Mouse (Mus musculus): Measurements from ENCODE around the gene Gzmm. TPM values are rescaled to one million over a fixed set of nuclear protein-coding genes. Genes with fewer than 3 reads are reported as not detected.

Gene Gzmm
- total RNA-seq, 2 experiments from 2014 or later = 1.2 to 1.5 TPM

DNA sequence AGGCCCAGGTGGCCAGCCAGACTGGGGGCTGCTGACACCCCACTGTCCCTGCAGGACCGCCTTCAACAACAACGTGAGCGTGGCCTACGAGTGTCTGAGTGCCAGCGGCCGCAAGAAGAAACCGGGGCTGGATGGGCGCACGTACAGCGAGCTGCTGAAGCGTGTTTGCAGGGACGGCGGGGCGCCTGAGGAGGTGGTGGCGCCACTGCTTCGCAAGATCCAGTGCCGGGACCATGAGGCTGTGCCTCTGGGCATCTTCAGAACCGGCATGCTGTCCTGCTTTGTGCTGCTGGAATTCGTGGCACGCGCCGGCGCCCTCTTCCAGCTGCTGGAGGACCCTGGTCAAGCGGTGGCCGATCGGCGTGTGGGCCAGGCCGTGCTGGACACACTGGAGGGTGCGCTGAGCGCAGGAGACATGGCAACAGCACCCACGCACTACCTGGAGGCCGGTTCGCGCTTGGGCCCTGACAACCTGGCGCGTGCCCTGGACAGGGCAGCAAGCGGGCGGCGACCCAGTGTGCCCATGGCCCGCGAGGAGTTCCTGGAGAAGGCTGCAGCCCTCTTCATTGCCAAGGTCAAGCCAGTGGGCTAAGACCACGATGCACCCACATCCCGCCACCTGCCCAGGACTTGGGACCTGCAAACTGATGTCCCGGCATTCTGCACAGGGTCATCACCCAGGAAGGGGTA lies 13.3 kb upstream of the Gzmm start:
- intact Hi-C loops (cut with DNase I) = no loop called here
- DNase-seq (ENCODE audit: extremely low spot score in 1 of 2, low spot score in 2 of 2) = no peak

DNA sequence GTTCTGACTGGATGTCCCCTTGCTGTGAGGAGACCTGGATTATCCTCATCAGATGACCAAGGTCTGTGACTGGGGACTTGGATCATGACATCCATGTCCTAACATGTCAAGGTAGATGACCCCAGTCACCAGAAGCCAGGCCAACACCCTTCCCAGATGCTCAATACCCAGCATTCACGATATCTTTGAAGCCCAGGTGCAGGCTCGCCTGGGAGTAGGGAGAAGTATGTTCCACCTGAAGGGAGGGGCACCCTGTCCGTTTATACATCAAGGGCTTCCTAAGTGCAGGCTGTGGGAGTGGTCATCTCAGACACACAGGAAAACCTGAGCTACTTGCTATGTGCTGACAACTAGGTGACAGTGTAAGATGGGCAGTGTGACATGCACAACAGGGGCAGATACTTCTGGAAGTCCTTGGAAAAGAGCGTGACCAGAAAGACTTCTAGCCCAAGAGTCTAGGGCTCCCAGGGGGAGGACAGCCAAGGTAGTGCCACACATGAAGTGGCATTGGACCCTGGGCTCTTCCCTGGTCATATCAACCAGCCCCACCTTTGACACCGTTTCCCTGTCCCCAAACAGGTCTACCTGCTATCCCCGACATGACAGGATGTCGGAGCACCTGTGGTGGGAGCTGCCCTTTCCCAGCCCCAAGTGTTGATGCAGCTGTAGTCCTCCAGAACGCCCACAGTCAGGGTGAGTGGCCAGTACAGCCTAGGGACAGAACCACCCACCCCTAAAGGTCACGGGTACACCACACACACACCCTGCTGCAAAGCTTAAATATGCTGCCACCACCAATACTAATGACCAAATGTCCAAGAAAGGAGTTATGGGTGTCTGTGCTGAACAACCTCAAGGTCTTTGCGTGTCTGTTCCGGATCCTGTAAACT lies 8.0 kb upstream of the Gzmm start:
- peak in 1 of 2 experiments; percentile 50 for DNase-seq (ENCODE audit: extremely low spot score in 1 of 2, low spot score in 2 of 2)
- intact Hi-C loops (cut with DNase I) = no loop called here

DNA sequence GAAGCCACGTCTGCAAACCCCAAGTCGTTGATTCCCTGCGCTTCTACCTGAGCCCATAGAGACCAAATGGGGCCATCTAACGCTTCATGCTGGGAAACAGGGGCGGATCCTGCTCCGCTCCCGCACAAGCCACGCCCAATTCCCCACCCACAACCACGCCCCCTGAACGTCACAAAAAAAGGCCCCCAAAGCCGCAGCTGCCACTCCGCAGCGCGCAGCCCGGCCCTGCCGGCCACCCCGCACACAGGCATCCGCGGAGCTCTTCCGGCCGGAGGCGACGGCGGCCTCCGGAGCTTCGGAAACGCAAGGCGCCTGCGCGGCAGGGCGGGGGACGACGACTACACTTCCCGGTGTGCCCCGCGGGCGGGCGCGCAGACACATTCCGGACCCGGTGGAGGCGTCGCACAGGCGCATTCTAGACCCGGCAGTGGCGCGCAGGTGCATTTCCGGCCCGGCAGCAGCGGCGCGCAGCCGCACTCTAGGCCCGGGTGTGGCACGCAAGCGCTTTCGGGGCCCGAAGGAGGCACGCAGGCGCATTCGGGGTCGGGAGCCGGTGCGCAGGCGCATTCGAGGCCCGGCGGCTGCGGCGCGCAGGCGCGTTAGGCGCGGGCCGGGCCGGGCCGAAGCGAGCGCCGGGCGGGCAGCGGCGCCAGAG lies 7.1 kb upstream of the Gzmm start, which contains the start of gene Cdc34:
TSS of gene Cdc34 (plus strand) at position 605 of the 655 bp plus-strand sequence.
- intact Hi-C loops (cut with DNase I) = no loop called here
- DNase-seq (ENCODE audit: extremely low spot score in 1 of 2, low spot score in 2 of 2) = peak; percentile 99 to 100

DNA sequence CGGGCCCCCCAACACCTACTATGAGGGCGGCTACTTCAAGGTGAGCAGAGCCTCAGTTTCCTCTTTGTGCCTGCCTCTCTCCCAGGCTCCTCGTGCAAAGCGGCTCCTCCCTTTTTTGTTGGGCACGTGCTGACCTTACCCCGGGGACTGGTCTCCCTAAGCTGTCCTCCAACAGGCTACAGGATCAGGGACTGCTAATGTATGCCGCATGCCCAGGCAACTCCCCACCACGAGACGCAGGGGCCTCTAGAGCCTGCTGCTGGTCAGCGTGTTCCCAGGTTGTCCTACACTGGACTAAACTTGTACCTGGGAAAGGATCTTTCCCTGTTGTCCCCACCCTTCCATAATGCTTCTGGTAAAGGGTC lies 6.3 kb upstream of the Gzmm start:
- peak in 1 of 2 experiments; percentile 50 for DNase-seq (ENCODE audit: extremely low spot score in 1 of 2, low spot score in 2 of 2)
- intact Hi-C loops (cut with DNase I) = no loop called here

DNA sequence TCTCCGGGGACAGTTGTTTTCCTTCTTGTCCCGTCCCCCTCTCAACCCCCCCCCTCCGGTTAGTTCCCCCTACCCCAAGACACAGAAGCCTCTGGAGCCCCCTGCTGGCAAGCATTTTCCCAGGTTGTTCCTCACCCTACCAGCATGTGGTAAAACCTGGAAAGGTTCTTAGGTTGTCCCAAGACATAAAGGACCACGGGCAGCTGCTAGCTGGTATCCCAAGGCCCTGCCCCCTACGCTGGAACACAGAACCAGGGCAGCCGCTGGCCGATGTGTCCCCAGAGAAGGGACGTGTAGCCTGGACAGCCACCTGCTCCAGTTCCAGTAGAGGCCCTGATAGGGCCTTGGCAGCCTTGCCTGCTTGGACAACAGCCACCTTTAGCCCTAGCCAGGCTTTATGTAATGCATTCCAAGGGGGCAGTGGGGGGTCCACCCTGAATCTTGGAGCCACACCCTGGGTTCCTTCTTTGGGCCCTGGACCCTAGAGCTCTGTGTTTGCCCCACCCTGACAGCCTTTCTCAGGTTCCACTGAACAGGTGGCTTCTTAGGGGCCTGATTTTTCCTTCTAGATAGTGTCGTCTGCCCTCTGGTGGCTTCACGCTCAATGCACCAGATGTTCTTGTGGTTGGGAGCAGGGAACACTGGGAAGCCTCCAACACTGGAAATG lies 5.8 kb upstream of the Gzmm start:
- DNase-seq (ENCODE audit: extremely low spot score in 1 of 2, low spot score in 2 of 2) = peak in 1 of 2 experiments; percentile 81
- intact Hi-C loops (cut with DNase I) = no loop called here

DNA sequence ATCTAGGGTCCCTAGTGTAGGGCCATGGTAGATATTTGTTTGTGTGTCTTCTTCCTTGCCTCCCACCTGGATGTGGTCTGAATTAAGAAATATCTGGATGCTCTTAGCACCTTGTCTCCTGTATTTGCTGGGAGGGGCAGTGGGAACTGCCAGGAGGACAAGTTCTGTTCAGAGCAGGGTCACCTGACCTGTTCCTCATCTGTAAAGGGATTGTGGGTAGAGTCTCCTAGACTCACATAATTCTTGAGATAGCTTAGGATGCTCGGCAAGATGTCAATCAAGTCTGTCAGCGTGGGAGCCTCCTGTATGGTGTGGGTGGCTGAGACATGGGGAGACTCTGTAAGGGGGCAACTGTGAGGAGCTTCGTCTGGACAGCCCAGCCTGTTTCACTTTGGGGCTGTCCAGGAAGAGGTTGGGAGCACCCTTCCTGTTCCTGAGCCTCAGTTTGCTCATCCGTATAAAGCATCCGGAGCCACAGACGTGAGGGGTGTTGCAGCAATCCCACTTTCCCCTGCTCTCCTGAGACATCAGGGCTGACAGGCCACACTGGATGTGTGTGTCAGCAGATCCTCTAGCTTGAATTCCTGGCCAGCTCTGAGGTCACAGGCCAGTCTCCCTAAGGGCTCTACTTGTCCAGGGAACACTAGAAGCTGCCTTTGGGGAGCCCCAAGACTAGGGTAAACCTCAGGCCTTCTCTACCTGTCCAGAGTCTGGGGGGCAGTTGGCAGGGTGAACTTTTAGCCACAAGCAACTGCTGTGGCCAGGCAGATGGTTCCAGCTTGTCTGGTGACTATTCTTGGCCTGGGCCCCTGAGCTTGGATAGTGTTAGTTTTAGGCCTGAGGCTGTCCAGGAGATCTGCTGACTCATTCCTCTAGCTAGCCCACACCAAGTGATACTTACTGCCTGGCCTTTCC lies 4.8 kb upstream of the Gzmm start:
- intact Hi-C loops (cut with DNase I) = no loop called here
- DNase-seq (ENCODE audit: extremely low spot score in 1 of 2, low spot score in 2 of 2) = peak in 1 of 2 experiments; percentile 26

DNA sequence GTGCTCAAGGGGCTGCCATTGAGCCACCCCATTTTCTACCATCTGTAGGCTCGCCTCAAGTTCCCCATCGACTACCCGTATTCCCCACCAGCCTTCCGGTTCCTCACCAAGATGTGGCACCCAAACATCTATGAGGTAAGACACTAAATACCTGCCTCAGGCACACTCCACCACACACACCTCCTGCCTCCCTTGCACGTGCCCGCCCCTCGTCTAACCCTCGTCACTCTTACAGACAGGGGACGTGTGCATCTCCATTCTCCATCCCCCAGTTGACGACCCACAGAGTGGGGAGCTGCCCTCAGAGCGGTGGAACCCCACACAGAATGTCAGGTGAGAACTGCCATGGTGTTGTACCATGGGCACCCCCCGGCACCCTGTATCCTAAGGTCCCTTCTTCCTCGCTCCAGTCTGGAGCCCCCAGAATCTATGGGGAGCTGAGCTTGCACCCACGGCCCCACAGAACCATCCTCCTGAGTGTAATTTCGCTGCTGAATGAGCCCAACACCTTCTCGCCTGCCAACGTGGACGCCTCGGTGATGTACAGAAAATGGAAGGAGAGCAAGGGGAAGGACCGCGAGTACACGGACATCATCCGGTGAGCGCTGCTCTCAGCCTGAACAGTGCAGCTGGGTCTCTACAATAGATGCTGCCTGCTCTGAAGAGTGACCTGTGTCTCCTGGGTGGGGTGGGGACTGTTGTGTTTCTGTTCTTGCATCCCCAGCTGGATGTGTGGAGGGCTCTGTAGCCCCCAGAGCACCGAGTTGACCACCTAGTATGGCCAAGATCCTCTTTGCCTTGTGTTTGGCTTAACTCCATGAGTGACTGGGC lies 3.8 kb upstream of the Gzmm start:
- peak in 1 of 2 experiments; percentile 25 for DNase-seq (ENCODE audit: extremely low spot score in 1 of 2, low spot score in 2 of 2)
- intact Hi-C loops (cut with DNase I) = no loop called here

DNA sequence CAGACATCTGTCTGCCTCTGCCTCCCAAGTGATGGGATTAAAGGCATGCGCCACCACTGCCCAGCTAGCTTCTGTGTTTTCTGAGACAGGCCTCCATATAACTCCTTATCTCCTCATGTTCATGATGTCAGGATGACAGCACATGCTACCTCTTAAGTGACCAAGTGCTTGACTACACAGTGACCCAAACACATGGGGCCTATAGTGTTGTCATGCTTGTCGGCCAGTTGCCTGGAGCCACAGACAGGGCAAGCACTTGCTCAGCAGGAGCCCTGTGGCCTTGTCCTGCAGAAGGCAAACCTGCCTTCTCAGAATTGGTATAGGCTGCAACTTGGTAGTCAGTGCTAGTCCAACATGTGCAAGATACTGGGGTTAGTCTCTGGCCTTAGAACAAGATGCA lies 2.6 kb upstream of the Gzmm start:
- no peak for DNase-seq (ENCODE audit: extremely low spot score in 1 of 2, low spot score in 2 of 2)
- intact Hi-C loops (cut with DNase I) = no loop called here

DNA sequence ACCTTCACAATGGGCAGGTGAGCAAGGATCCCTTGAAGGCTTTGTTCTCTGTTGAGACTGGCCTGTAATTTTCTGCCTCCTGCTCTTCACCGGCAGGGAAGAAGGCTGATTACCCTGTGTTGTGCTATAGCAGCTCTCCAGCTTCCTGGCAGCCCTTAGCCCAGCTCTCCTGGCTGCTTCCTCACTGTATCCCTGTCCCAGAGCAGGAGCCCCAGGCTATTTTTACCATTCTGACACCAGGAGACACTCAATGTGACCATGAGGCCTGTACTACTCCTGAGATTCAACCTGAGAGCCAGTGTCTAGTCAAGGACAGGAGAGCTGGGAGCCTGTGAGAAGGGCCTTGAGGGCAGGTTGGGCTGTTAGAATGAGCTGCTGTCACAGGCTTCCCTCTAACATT lies 2.1 kb upstream of the Gzmm start:
- intact Hi-C loops (cut with DNase I) = no loop called here
- DNase-seq (ENCODE audit: extremely low spot score in 1 of 2, low spot score in 2 of 2) = no peak

DNA sequence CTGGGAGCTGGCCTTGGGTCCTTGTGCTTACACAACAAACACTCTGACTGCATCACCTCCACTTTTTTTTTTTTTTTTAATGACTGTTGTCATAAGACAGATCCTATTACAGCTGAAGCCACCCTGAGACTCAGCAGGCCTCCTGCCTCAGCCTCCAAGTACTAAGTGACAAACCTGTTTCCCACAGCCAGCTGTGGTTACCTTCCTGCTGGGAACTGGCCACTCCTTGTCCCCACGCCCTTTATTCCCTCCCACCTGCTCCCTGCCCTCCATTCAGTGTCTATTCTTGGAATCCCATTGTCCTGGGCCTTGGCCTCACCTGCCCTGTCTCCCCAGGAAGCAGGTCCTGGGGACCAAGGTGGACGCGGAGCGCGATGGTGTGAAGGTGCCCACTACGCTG lies 1.3 kb upstream of the Gzmm start:
- no peak for DNase-seq (ENCODE audit: extremely low spot score in 1 of 2, low spot score in 2 of 2)
- intact Hi-C loops (cut with DNase I) = no loop called here

DNA sequence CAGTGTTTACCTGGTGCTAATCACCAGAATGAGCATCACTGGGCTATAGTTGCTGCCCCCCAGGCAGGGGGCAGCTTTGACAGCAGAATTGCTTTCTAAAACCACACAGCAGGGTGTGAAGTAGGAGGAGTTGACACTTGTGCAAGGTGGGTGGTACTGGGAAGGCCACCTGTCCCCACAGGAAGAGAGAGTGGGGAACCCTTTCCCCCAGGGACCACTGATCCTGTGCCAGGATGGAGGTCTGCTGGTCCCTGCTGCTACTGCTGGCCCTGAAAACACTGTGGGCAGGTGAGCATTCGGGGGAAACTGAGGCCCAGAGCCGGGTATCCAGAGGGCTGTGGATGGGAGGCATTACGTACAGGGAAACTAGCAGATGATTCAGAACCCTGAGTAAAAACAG lies 358 bp downstream of the Gzmm start:
- DNase-seq (ENCODE audit: extremely low spot score in 1 of 2, low spot score in 2 of 2) = peak in 1 of 2 experiments; percentile 34
- intact Hi-C loops (cut with DNase I) = no loop called here

DNA sequence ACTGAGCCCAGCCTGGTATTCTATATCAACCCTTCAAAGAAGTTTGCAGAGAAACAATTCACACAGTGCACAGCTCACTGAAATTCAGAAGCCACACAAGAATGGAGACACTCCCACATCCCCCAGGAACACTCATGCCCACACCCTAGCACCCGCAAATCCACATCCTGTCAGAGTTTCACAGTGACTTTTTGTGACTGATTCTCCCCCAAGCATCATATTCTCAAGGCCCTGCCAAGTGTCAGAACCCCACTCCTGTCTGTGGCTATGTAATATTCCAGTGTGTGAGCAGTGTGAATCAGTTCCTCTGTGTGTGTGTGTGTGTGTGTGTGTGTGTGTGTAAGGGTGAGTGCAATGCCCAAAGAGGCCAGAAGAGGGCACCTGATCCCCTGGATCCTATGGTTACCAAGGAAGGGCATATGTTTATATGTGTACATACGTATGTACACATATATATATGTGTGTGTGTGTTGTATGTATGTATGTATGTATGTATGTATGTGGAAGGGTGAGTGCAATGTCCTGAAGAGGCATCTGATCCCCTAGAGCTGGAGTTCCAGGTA lies 3.2 kb downstream of the Gzmm start:
- intact Hi-C loops (cut with DNase I) = no loop called here
- no peak for DNase-seq (ENCODE audit: extremely low spot score in 1 of 2, low spot score in 2 of 2)

DNA sequence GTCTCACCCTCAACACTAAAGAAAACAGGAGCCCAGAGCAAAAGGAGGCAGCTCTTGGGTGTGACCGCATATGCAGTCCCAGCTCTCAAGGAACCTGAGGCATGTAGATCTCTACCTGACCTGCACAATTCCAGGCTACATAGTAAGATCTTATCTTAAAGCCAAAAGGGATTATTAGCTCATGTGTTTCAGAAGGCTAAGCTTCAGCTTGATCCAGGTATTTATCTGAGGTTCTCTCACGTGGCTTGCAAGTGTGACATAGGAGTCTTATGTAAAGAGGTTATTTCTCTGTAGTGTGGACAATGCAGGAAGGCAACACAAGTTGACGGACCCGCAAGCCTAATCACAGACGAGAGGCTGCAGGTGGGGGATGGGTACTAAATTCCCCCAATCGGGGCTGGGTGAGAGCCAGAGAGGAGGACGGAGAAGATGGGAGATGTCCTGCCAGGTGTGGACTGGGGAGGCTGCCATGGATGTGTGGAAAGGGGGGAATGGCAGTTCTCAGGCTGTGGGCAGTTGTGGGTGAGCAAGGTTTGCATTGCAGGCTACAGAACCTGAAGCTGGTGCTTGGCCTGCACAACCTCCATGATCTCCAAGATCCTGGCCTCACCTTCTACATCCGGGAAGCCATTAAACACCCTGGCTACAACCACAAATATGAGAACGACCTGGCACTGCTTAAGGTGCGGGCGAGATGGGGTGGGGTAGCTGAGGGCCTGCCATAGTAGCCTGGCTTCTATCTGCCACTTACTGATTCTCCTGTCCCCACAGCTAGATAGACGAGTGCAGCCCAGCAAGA lies 5.0 kb downstream of the Gzmm start:
- intact Hi-C loops (cut with DNase I) = no loop called here
- peak in 1 of 2 experiments; percentile 40 for DNase-seq (ENCODE audit: extremely low spot score in 1 of 2, low spot score in 2 of 2)

DNA sequence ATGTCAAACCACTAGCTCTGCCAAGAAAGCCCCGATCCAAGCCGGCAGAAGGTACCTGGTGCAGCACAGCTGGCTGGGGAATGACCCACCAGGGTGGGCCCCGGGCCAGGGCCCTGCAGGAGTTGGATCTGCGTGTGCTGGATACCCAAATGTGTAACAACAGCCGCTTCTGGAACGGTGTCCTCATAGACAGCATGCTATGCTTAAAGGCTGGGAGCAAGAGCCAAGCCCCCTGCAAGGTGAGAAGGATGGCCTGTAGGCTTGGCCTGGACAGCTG lies 5.5 kb downstream of the Gzmm start:
- intact Hi-C loops (cut with DNase I) = no loop called here
- peak in 1 of 2 experiments; percentile 44 for DNase-seq (ENCODE audit: extremely low spot score in 1 of 2, low spot score in 2 of 2)

DNA sequence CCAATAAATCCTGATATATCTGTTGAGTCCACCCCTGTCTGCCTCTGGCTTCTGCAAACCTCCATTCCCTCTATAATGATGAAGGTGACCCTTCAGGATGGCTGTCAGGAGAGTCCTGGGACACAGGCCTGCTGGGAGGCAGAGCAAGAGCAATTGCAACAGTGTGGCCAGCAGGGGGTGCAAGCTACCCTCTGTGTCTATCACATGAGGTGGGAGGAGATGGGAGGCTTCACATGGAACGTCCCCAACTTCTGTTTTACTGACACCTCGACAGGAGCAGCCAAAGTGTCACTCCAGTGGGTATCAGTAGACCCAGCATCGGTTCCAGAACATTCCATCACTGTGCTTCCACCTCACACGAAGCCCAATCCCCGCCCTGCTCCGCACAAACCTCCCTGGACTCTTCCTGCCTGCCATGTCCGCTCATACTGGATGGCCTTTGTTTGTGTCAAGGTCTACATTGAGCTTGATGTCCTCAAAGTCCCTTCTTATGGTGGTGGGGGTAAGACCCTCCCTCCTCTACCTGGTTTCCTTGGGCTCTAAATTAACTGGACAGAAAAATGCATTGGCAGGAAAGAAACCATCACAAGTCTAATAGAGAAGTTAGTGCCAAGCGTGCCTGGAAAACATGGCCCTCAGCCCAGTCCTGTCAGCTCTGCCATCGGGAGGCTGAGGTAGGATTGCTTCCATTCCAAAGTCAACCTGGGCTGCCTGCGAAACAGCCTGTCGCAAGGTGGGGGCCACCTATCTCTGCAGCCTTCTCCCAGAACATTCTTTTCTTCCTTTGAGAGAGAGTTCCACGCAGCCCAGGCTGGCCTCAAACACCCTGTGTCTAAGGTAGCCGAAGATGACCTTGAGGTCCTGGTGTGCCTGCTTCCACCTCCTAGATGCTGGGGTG lies 6.7 kb downstream of the Gzmm start:
- peak in 1 of 2 experiments; percentile 91 for DNase-seq (ENCODE audit: extremely low spot score in 1 of 2, low spot score in 2 of 2)
- intact Hi-C loops (cut with DNase I) = no loop called here
